Mouse (Mus musculus) spleen, adult 2 months (tissue): ENCODE measurements around the gene Eml6. TPM values are rescaled to one million over a fixed set of nuclear protein-coding genes. Genes with fewer than 3 reads are reported as not detected.

ENCODE experiments used
- DNase-seq, 2 experiments: peaks; one replicate each; pipeline versions ENCODE4 v3.0.0 to v3.0.0-alpha.2; 2012 to 2021; ENCODE audit warnings: low spot score in 2 of 2, low read depth in 1 of 2
- H3K27ac ChIP-seq: fragments of 200-500 bp; 2 replicates; pipeline ENCODE4 v1.5.1; 2012; ENCODE audit warnings: low read length, inconsistent platforms; ENCODE audit not compliant: insufficient read depth
- H3K27me3 ChIP-seq: fragments of 200-500 bp; 2 replicates; pipeline ENCODE4 v1.6.1; 2012; ENCODE audit warnings: mild to moderate bottlenecking, moderate library complexity, low read length, inconsistent platforms; ENCODE audit not compliant: control insufficient read depth, insufficient read depth
- H3K36me3 ChIP-seq: fragments of 200-500 bp; 2 replicates; pipeline ENCODE4 v1.6.1; 2012; ENCODE audit warnings: mild to moderate bottlenecking, low read length, inconsistent platforms; ENCODE audit not compliant: control insufficient read depth, insufficient read depth
- H3K4me1 ChIP-seq: fragments of 200-500 bp; 2 replicates; pipeline ENCODE4 v1.6.1; 2011; ENCODE audit warnings: inconsistent platforms; ENCODE audit not compliant: control insufficient read depth, insufficient read depth, insufficient read length
- H3K4me3 ChIP-seq: fragments of 200-500 bp; 2 replicates; pipeline ENCODE4 v1.5.1; 2011; ENCODE audit warnings: mild to moderate bottlenecking, inconsistent platforms; ENCODE audit not compliant: insufficient read depth, insufficient read length; ENCODE audit errors: extremely low read depth
- CTCF ChIP-seq: fragments of 200-500 bp; IDR thresholded peaks from 2 replicates; pipeline ENCODE4 v1.5.1; 2011; ENCODE audit warnings: mild to moderate bottlenecking, inconsistent platforms; ENCODE audit not compliant: insufficient read depth, insufficient read length, insufficient replicate concordance; ENCODE audit errors: extremely low read depth
- POLR2A ChIP-seq: fragments of 200-500 bp; IDR thresholded peaks from 2 replicates; pipeline ENCODE4 v1.6.1; 2011; ENCODE audit warnings: low read depth, low read length, inconsistent platforms
- WGBS: fragments of 180-500 bp; shearing (Covaris S2); methylation state at CpG from one replicate; pipeline ENCODE4 v1.1.7; 2018; 5-methylcytosine and 5-hydroxymethylcytosine counted together
- polyA plus RNA-seq: library from polyadenylated mRNA; depleted of rRNA; stranded (reverse); fragments of >200 nt; gene quantifications from 2 replicates; pipeline ENCODE4 v1.2.3, GENCODE M21; 2012; rRNA removed

The Eml6 gene
- polyA plus RNA-seq, result 0.98 and 1.1 TPM in 2 replicates

GRCm38 (mm10) chr11:30025835-30026472, at the start of gene Eml6:
Gene Eml6 (minus strand): TSS chr11:30026033.
- peak; percentile 17 to 40 for DNase-seq
- 2% methylated on average over 39 of the region's 39 CpGs for WGBS
- TF ChIP-seq POLR2A, result no peak
- TF ChIP-seq CTCF, result no peak
- Histone ChIP-seq H3K36me3 (no peaks in the 10 kb centered on the region), H3K4me3 (peak within 1 kb of the TSS; percentile 55), H3K27me3 (peaks cover 12% of the 10 kb centered on the region), H3K4me1 (peaks cover 2% of the 10 kb centered on the region; the same call in 1 of the 2 replicates), H3K27ac (peak within 1 kb of the TSS; percentile 31)

- Histone ChIP-seq H3K27ac (no peak overlapping the region), H3K4me1 (no peaks in the 10 kb centered on the region), H3K27me3 (no peaks in the 10 kb centered on the region), H3K4me3 (peak overlapping the region; percentile 40; the same call in 1 of the 2 replicates), H3K36me3 (no peaks in the 10 kb centered on the region)
- TF ChIP-seq POLR2A (no peak), CTCF (0 out of 2 replicates have a peak, but pooled peaks have one; percentile 19)
- DNase-seq, result no peak
- 29% methylated on average over 8 of the region's 8 CpGs for WGBS
Observed at GRCm38 (mm10) chr11:30057299-30057698, 31.5 kb upstream of the Eml6 start.

- Histone ChIP-seq H3K27ac (no peak overlapping the region), H3K27me3 (peaks cover 12% of the 10 kb centered on the region), H3K4me3 (peak overlapping the region; percentile 55; the same call in 1 of the 2 replicates), H3K4me1 (peaks cover 2% of the 10 kb centered on the region; the same call in 1 of the 2 replicates), H3K36me3 (no peaks in the 10 kb centered on the region)
- TF ChIP-seq POLR2A (no peak), CTCF (no peak)
- no peak for DNase-seq
- 4% methylated on average over 4 of the region's 4 CpGs for WGBS
Observed at GRCm38 (mm10) chr11:30025144-30025543, 689 bp downstream of the Eml6 start.

- H3K36me3 ChIP-seq, result no peaks in the 10 kb centered on the region
- peaks cover 12% of the 10 kb centered on the region for H3K27me3 ChIP-seq
- no peak for DNase-seq
- peaks cover 2% of the 10 kb centered on the region; the same call in 1 of the 2 replicates for H3K4me1 ChIP-seq
- WGBS, result 4% methylated on average over 56 of the region's 57 CpGs
- H3K4me3 ChIP-seq, result peak overlapping the region; percentile 52
- H3K27ac ChIP-seq, result no peak overlapping the region
- no peak for TF ChIP-seq POLR2A
- TF ChIP-seq CTCF, result no peak
Observed at GRCm38 (mm10) chr11:30024261-30025071, 1.4 kb downstream of the Eml6 start.

GRCm38 (mm10) chr11:29986257-29986656, 39.6 kb downstream of the Eml6 start:
- H3K27ac ChIP-seq, result no peak overlapping the region
- WGBS, result 77% methylated on average over 2 of the region's 2 CpGs
- no peak for TF ChIP-seq POLR2A
- no peak for TF ChIP-seq CTCF
- no peak for DNase-seq
- no peak overlapping the region for H3K4me3 ChIP-seq
- no peaks in the 10 kb centered on the region for H3K27me3 ChIP-seq
- H3K36me3 ChIP-seq, result no peaks in the 10 kb centered on the region
- no peaks in the 10 kb centered on the region for H3K4me1 ChIP-seq

GRCm38 (mm10) chr11:29968874-29969273, 57.0 kb downstream of the Eml6 start:
- no peak overlapping the region for H3K4me3 ChIP-seq
- DNase-seq, result no peak
- no peaks in the 10 kb centered on the region for H3K36me3 ChIP-seq
- 87% methylated on average over 1 of the region's 1 CpGs for WGBS
- no peak overlapping the region for H3K27ac ChIP-seq
- H3K27me3 ChIP-seq, result no peaks in the 10 kb centered on the region
- no peaks in the 10 kb centered on the region for H3K4me1 ChIP-seq
- no peak for TF ChIP-seq POLR2A
- TF ChIP-seq CTCF, result no peak
